In genomic region chr19:16557971-16558370, GRCm38 (mm10) we compare ENCODE assay signal across 9 mouse cellular contexts.
DNase-seq lines count a peak whose midpoint lies in the region; ATAC-seq and TF ChIP-seq lines count a peak whose summit lies in the region.
"Had no signal": no experiment of that assay in that cellular context is flagged by ENCODE, and none has a peak within 500 bp of the region (broad histone marks: within the 10 kb centered on the region; RNA-seq: fewer than 3 reads in every experiment).

No protein-coding gene starts in this region.

- H3K4me2 ChIP-seq in midbrain, embryonic 14.5 days (ENCODE audit: low read length), result no peak overlapping the region
- H3K4me2 ChIP-seq in midbrain, embryonic 16.5 days (ENCODE audit: low read length), result no peak overlapping the region
- no peak overlapping the region for H3K4me2 ChIP-seq in stomach, postnatal 0 days (replicated peaks; ENCODE audit: low read depth)
- H3K4me2 ChIP-seq: limb, embryonic 12.5 days had no signal

- 70% methylated on average over 5 of the region's 5 CpGs for WGBS in midbrain, embryonic 14.5 days
- WGBS in midbrain, embryonic 16.5 days, result 80% methylated on average over 5 of the region's 5 CpGs
- WGBS in stomach, postnatal 0 days, result 77% methylated on average over 5 of the region's 5 CpGs

- intact Hi-C loops in gastrocnemius, postnatal 14 days (cut with DNase I; ENCODE audit: low total_unique reads), result no loop called here

- DNase-seq in adrenal gland, postnatal 25 days, result peak; percentile 33
- DNase-seq in adrenal gland, adult 18-20 months (ENCODE audit: low spot score in 2 of 2), result no peak
- peak; percentile 4 for DNase-seq in midbrain, embryonic 14.5 days
- DNase-seq in stomach, postnatal 0 days (ENCODE audit: low spot score), result no peak
- no peak for DNase-seq in gastrocnemius, postnatal 14 days
- no peak for DNase-seq in frontal cortex, postnatal 36 days (ENCODE audit: low spot score in 2 of 2)

- TF ChIP-seq CTCF in stomach, postnatal 0 days (IDR thresholded peaks at IDR 0.05; ENCODE audit: low read depth), result peak; percentile 72

- no peak overlapping the region for H3K4me3 ChIP-seq in midbrain, embryonic 14.5 days (replicated peaks; ENCODE audit: low read depth, low read length)
- no peak overlapping the region for H3K4me3 ChIP-seq in midbrain, embryonic 16.5 days (ENCODE audit: low read depth, low read length)
- no peak overlapping the region for H3K4me3 ChIP-seq in stomach, postnatal 0 days (ENCODE audit: low read depth, low read length)
- H3K4me3 ChIP-seq: limb, embryonic 12.5 days had no signal

- no peak overlapping the region for H3K27ac ChIP-seq in midbrain, embryonic 14.5 days (replicated peaks; ENCODE audit: low read depth, low read length)
- H3K27ac ChIP-seq in midbrain, embryonic 16.5 days (ENCODE audit: low read length), result no peak overlapping the region
- H3K27ac ChIP-seq in stomach, postnatal 0 days (replicated peaks), result no peak overlapping the region
- H3K27ac ChIP-seq: limb, embryonic 12.5 days had no signal

- no peak for TF ChIP-seq EP300 in stomach, postnatal 0 days (optimal IDR thresholded peaks at IDR 0.05)

- ATAC-seq in midbrain, embryonic 14.5 days (ENCODE audit: low FRiP score, low TSS enrichment), result no peak
- ATAC-seq in midbrain, embryonic 16.5 days, result no peak
- peak; percentile 50 for ATAC-seq in granulocyte monocyte progenitor cell, adult 5-6 weeks (replicated peaks; ENCODE audit: poor library complexity, severe bottlenecking)
- ATAC-seq in stomach, postnatal 0 days (ENCODE audit: low FRiP score, low TSS enrichment), result no peak

- H3K27me3 ChIP-seq in midbrain, embryonic 14.5 days (ENCODE audit: control insufficient read depth, insufficient read depth, low read length), result no peaks in the 10 kb centered on the region
- no peaks in the 10 kb centered on the region for H3K27me3 ChIP-seq in midbrain, embryonic 16.5 days (ENCODE audit: control insufficient read depth, insufficient read depth, low read depth, low read length)
- H3K27me3 ChIP-seq in stomach, postnatal 0 days (ENCODE audit: control insufficient read depth, insufficient read depth, low read length), result no peaks in the 10 kb centered on the region
- H3K27me3 ChIP-seq: limb, embryonic 12.5 days had no signal

- H3K36me3 ChIP-seq in midbrain, embryonic 14.5 days (ENCODE audit: control insufficient read depth, insufficient read depth, low read length), result no peaks in the 10 kb centered on the region
- no peaks in the 10 kb centered on the region for H3K36me3 ChIP-seq in midbrain, embryonic 16.5 days (ENCODE audit: control insufficient read depth, insufficient read depth, low read length)
- no peaks in the 10 kb centered on the region for H3K36me3 ChIP-seq in stomach, postnatal 0 days (ENCODE audit: control insufficient read depth, insufficient read depth, low read length)
- H3K36me3 ChIP-seq: limb, embryonic 12.5 days had no signal

- H3K9me3 ChIP-seq in midbrain, embryonic 14.5 days (ENCODE audit: control insufficient read depth, low read length), result no peaks in the 10 kb centered on the region
- H3K9me3 ChIP-seq in midbrain, embryonic 16.5 days (replicated peaks; ENCODE audit: control insufficient read depth, low read length, poor library complexity, severe bottlenecking), result no peaks in the 10 kb centered on the region
- no peaks in the 10 kb centered on the region for H3K9me3 ChIP-seq in stomach, postnatal 0 days (ENCODE audit: control insufficient read depth, low read length)
- H3K9me3 ChIP-seq: limb, embryonic 12.5 days had no signal

- H3K4me1 ChIP-seq in midbrain, embryonic 14.5 days (ENCODE audit: control insufficient read depth, insufficient read depth, low read length), result no peaks in the 10 kb centered on the region
- H3K4me1 ChIP-seq in midbrain, embryonic 16.5 days (ENCODE audit: control insufficient read depth, insufficient read depth, low read length), result no peaks in the 10 kb centered on the region
- no peaks in the 10 kb centered on the region for H3K4me1 ChIP-seq in stomach, postnatal 0 days (replicated peaks; ENCODE audit: control insufficient read depth, insufficient read depth)
- H3K4me1 ChIP-seq: limb, embryonic 12.5 days had no signal

- H3K9ac ChIP-seq in midbrain, embryonic 14.5 days (replicated peaks; ENCODE audit: low read length), result no peak overlapping the region
- no peak overlapping the region for H3K9ac ChIP-seq in midbrain, embryonic 16.5 days (ENCODE audit: low read depth, low read length)
- H3K9ac ChIP-seq in stomach, postnatal 0 days (ENCODE audit: low read length), result no peak overlapping the region
- H3K9ac ChIP-seq: limb, embryonic 12.5 days had no signal

Comparison
In these comparisons a context has a peak if more than half of its experiments do, and no peak if none do; other contexts are left out.
1. DNase-seq: peak in adrenal gland, postnatal 25 days (single experiment) and midbrain, embryonic 14.5 days (single experiment); none in adrenal gland, adult 18-20 months (0 of 2), stomach, postnatal 0 days (single experiment), gastrocnemius, postnatal 14 days (single experiment) and frontal cortex, postnatal 36 days (0 of 2).